Mouse (Mus musculus): ENCODE data around the gene Krt15.

DNA sequence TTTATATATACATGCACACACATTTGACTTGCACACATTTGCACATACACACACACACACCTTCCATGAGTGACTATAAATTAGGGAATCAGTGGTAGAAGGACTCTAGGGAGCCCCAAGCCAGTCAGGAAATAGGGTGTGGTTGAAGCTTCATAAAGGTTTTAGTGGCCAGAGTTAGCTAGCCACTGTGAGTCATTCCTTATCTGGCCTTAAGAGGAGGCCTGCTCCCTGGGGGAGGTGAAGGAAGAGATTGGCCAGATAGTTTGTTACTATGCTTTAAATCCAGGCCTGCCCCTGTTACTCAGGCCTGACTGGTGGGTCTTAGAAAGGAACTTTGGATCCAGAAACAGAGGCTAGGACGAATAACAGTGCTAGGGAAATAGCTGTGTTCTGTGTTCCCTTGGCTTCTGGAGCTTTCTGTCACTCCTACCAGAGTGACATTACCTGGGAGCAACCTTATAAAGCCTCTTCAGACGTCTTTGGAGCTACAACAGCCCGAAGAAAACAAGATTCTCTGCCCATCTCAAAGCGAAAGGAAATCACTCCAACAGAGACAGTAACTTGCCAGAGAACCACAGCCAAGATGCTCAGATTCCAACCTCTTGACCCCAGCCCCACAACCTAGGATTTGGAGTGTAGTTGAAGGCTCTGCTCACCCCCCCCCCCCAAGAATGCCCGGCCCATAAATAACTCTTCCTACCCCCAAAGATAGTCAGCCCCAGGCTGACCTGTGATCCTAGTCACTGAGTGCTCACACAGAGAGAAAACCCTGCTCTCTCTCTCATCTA, 12.0 kb upstream of the Krt15 start:
- no peak for TF ChIP-seq POLR2A (IDR thresholded peaks at IDR 0.05; ENCODE audit: borderline replicate concordance, extremely low read depth, insufficient read depth, insufficient read length, poor library complexity, severe bottlenecking)
- no peak for TF ChIP-seq CTCF (IDR thresholded peaks at IDR 0.05; ENCODE audit: borderline replicate concordance, extremely low read depth, insufficient read depth, insufficient read length)

All from brain, embryonic 14.5 days (tissue).